Mouse (Mus musculus) kidney, postnatal 4 days (tissue): ENCODE results near the gene Arhgef3.

Source experiments
- DNase-seq, 2 experiments: peaks; one replicate each; pipeline ENCODE4 v3.0.0; 2021; ENCODE audit warnings: mixed read lengths in 2 of 2

The Arhgef3 gene

GRCm38 (mm10) chr14:27115991-27116390 is 1.3 kb downstream of the Arhgef3 start:
- DNase-seq: no peak

GRCm38 (mm10) chr14:27116577-27117165 is 2.0 kb downstream of the Arhgef3 start:
- no peak for DNase-seq

- DNase-seq: no peak
Measured at GRCm38 (mm10) chr14:27118546-27118945, 3.8 kb downstream of the Arhgef3 start.

DNA sequence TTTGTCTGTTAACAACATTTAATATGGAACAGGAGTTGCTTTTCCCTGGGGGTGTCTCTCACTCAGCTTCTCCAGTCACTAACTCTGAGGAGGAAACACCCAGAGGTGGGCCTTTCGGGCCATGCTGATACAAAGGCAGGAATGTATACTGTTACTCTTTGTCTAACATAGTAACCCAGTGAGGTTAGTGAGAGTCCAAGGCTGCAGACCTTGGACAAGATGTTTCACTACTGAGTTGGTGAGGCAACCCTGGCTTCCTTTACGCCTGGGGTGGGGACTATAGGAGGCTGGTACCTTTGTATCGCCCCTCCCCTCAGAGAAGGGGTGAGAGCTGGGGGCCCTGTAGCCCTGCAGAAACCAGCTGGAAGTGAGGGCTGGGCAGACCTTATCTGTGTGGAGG is 7.9 kb downstream of the Arhgef3 start:
- DNase-seq: no peak

DNA sequence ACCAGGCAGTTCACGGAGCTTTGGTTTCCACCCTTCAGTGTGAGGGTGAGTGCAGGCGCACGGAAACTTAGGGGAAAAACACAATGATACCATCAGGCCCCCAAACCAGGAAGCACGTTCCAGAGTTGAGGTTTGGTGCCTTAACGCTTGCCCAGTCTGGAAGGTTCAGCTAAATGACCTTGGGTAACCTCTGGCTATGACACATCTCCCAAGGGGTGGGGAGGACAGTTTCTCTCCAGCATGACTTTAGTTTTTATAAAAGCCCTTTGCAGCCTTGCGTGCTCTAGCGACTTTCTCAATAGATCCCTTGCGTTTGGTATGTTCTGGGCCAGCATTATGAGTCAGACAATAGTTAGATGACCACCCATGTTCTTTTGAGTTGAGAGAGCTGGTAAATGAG is 8.8 kb downstream of the Arhgef3 start:
- DNase-seq: no peak

GRCm38 (mm10) chr14:27130031-27130430 is 15.3 kb downstream of the Arhgef3 start:
- DNase-seq: no peak

- no peak for DNase-seq
Measured at GRCm38 (mm10) chr14:27130676-27131075, 16.0 kb downstream of the Arhgef3 start.

DNA sequence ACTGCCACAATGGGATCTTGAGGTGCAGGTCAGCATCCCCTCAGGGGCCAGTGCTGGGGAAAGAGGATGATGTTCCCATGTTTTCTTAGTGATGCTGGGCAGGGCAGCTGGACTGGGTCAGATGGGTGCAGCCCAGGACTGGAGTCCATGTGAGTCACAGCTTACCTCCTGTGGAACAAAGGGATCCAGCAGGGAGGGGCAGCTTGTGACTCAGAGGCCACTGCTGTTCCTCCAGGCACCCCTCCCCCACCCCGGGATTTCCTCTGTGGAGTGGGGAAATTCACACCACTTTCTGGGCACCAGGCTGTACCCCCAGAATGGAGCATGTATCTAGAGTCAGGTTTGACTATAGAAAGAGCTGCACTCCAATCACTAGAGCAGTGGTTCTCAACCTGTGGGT is 16.8 kb downstream of the Arhgef3 start:
- DNase-seq: no peak

DNA sequence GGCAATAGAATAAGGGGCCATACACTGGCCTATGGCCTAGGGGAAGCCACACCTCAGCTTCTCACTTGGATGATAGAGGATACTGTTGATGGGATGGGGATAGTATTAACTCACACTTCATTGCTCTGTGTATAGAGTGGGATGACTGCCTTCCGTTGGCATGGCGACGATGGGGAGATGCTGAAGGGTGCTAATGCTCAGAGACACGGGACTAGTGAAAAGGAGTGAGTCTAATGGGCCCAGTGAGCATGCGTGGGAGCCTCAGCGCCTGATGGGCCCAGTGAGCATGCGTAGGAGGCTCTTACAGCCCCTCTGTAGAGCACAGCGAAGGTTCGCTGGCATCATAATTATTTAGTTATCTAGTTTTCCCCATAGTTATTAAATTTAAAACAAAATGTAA is 24.2 kb downstream of the Arhgef3 start:
- peak; percentile 30 to 56 for DNase-seq

DNA sequence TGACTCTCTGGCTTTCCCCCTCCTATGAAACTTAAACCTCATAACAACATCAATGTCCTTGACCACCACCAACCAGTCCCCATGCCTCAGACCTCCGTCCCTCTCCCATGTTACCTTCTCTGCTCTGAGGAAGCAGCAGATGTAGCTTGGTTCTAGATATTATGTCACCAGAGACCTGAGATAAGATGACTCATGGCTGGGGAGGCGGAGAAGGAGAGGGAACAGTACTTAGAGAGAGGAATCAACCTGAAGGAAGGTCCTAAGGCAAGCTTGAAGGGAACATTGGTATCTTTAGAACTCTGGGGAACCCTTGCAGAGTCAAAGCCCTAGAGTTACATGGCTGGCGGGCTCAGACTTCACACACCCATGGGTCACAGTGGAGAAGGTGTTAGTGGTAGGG is 25.3 kb downstream of the Arhgef3 start:
- no peak for DNase-seq

DNA sequence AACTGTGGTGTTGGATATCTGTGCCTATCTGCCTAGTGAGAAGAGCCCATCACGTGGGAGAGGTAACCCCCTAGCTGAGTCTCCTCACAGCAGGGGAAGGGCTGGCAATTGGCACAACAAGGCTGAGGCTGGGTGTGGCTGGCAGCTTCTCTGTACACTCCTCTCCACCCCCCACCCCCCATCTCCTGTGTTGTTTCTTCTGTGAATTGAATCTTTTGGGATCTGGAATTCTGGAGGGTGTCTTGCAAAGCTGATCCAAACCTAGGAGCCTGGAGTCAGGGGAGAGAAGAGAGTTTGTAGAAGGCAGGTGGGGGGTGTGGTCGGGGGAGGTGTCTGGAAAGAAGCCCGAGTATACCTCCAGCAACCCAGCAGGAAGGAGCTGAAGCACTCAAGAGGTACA is 26.8 kb downstream of the Arhgef3 start:
- no peak for DNase-seq

DNA sequence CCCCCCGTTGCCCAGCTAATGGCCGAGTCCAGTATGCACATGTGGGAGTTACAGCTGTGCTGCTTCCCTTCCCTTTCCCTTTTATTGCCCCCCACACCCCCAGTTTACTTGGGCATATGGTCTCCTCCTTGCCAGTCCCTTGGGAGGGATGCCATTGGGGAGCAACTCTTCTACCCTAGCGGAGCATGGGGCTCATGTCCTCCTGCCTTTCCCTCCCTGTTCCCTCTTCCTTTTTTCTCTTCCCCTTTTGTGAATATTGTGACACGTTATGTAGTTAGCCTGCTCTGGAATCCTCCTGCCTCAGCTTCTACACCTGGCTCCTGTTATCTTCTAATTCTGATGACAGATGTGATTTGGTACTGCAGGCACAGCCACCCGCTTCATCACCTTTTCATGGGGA is 28.0 kb downstream of the Arhgef3 start:
- no peak for DNase-seq

DNA sequence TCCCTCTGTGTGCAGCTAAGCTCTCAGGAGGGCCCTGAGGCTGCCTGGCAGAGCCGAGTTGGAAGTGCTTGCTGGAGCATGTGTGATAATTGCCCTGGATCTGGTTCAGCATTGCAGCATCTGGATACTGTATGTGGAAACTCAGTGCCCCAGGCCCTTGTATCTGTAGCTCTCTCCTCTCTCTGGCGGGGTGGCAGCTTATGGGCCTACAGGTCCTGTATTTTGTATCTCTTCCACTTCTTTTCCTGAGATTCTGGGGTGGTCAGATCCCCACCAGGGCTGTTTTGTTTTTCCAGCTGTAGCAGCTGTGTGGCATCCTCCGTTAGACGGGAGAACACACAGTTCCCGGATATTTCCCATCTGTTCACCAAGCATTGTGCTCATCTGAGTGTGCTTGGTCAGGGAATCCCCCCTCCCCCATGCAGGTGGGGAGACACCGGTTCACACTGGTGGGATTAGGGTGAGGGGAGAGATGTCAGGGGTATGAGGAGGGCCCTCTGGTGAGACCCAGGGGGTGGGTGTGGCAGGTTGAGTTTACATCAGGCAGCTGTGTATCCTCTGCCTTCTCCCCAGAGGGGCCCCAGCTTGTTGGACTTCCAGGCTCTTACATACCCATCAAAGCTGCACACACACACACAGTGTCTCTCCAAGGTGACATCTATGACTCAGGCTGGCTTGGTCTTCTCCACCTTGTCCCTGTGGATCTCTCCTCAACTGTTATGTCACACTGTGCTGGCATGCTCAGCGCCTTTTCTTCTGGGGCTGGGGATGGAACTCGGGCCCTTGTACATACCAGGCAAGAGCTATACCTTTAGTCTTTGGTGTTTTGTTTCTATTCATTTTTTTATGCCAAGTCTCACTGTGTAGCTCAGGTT is 30.7 kb downstream of the Arhgef3 start:
- peak in 1 of 2 experiments; percentile 34 for DNase-seq

- no peak for DNase-seq
Measured at GRCm38 (mm10) chr14:27147726-27148125, 33.0 kb downstream of the Arhgef3 start.

DNA sequence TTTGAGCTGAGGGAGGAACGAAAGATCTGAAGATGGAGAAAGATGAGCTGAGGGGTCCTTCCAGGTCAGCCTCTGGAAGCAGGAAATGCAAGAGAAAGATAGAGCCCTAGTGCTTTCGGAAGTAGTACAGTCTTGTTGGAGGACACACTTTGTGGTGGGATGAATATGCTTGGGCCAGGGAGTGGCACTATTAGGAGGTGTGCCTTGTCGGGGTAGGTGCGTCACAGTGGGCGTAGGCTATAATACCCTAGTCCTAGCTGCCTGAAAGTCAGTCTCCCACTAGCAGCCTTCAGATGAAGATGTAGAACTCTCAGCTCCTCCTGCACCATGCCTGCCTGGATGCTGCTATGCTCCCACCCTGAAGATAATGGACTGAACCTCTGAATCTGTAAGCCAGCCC is 34.7 kb downstream of the Arhgef3 start:
- DNase-seq: no peak

GRCm38 (mm10) chr14:27150011-27150640 is 35.4 kb downstream of the Arhgef3 start:
- DNase-seq: peak in 1 of 2 experiments; percentile 14

DNA sequence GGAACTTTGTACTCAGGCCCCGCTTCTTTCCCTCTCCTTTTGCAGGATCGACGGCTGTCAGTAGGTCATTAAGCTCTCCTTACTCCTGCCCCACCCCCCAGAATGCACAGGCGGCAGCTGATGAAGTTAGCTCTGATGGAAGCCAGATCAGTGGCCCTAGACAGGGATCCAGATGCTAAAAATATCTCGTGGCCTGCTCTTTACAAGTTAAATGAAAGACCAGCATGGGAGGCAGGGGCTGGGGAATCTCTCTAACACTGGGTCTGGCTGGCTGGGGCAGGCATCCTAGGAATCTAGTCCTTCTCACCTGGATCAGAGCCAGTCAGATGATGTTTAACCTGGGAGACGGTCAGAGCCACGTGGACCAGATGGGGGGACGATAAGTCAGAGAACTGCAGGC is 36.7 kb downstream of the Arhgef3 start:
- peak in 1 of 2 experiments; percentile 40 for DNase-seq

GRCm38 (mm10) chr14:27155088-27155487 is 40.4 kb downstream of the Arhgef3 start:
- no peak for DNase-seq

DNA sequence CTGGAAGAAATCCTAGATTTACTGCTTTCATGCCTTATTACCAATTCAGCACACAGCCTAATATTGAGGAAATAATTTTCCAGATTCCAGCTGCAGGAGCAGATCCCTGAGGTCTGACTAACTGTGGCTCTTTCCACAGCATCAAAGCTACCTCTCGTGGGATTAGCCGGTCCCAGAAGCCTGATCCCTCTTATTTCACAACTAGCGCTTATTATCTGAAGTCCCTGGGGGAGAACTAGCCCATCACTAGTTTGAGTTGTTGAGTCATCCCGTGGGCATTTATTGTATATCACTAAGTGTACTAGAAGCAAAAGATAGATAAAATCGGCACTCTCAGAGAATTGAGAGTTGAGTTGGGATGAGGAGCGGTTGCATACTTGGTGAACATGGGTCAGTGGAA is 41.3 kb downstream of the Arhgef3 start:
- DNase-seq: no peak

DNA sequence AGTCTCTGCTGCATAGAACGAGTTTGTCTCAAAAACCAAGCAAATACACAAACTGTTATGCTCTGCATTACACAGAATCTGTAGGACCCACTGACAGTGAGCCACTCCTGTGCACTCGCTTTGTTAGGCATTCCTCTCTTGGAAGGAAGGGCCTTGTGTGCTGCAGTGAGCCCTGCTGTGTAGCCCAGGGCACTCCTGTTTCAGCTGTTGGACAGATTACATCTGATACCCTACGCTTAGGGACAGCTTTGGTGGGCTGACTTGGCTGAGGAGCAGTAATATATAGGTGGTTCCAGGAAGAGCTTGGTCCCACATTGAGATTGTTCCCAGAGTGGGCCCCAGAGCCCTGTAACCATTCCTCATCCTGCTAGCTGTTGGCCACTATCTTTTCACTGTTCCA is 43.4 kb downstream of the Arhgef3 start:
- DNase-seq: no peak

- no peak for DNase-seq
Measured at GRCm38 (mm10) chr14:27158782-27159181, 44.1 kb downstream of the Arhgef3 start.

DNA sequence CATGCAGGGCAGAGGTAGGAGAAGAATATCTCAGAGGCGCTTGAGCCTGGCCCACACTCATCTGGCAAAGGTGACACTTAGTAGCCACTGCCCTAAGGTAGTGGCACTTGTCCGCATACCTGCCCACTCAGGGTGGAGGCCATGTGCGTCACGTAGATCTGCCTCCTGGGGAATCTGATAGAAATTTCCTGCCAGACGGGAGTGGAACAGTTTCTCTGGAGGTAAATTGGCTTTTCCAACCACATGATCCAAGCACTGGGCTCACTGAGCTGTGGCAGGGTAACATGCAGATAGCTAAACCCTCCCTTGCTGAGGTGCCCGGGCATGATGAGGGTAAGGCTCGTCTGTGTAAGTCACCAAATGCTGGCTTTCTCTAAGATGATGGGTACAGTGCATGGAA is 46.1 kb downstream of the Arhgef3 start:
- DNase-seq: peak in 1 of 2 experiments; percentile 25

- no peak for DNase-seq
Measured at GRCm38 (mm10) chr14:27164639-27165038, 49.9 kb downstream of the Arhgef3 start.

GRCm38 (mm10) chr14:27166751-27167150 is 52.1 kb downstream of the Arhgef3 start:
- peak; percentile 41 to 61 for DNase-seq
